Mouse (Mus musculus): ENCODE data around the gene A2ml1.

GRCm38 (mm10) chr6:128495346-128495745 is 86.1 kb downstream of the A2ml1 start:
- no peak for TF ChIP-seq CTCF (IDR thresholded peaks at IDR 0.05; ENCODE audit: control insufficient read depth, insufficient read depth, low read length)
- TF ChIP-seq POLR2A (IDR thresholded peaks at IDR 0.05; ENCODE audit: borderline replicate concordance, control insufficient read depth, low read depth, low read length): no peak
